Mouse (Mus musculus) C2C12 (cell line): ENCODE results near the gene 1700020N01Rik.

Experiments used
- CEBPB ChIP-seq: IDR thresholded peaks from one replicate; pipeline ENCODE4 v1.6.1; 2011; ENCODE audit warnings: low read depth, mild to moderate bottlenecking, control low read depth, moderate library complexity
- CTCF ChIP-seq: IDR thresholded peaks from one replicate; pipeline ENCODE4 v1.5.1; 2011; ENCODE audit not compliant: control insufficient read depth, insufficient read depth, insufficient read length
- FOSL1 ChIP-seq: IDR thresholded peaks from one replicate; pipeline ENCODE4 v1.8.0; 2011; ENCODE audit warnings: mild to moderate bottlenecking, low read length; ENCODE audit not compliant: poor library complexity, insufficient read depth, severe bottlenecking
- MAX ChIP-seq: IDR thresholded peaks from one replicate; pipeline ENCODE4 v1.6.1; 2011; ENCODE audit warnings: mild to moderate bottlenecking, control low read depth
- MYOD1 ChIP-seq: IDR thresholded peaks from one replicate; pipeline ENCODE4 v1.6.1; 2011; ENCODE audit warnings: low read depth; ENCODE audit not compliant: control insufficient read depth, insufficient read length
- MYOG ChIP-seq: IDR thresholded peaks from one replicate; pipeline ENCODE4 v1.6.1; 2011; ENCODE audit not compliant: control insufficient read depth, insufficient read length; ENCODE audit errors: extremely low read depth
- USF1 ChIP-seq: IDR thresholded peaks from one replicate; pipeline ENCODE4 v1.6.1; 2011; ENCODE audit warnings: low read depth, mild to moderate bottlenecking, control low read depth, moderate library complexity

DNA sequence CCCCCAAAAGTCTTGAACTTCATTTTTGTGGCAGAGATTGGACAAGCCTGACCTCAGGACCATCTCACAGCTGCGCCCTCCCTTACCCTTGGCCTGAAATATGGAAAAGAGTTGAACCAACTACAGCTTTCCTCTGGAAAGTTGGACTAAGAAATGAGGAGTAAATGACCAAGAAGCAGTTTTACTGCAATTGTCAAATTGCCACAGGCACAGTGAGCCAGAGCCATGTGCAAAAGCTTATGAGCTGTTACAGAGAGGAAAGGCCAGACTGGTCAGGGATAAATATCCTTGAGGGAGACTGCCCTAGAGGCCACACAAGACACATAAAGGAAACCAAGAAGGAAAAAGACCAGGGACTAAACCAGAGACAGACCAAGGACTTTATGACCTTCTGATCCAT lies 38.5 kb downstream of the 1700020N01Rik start:
- TF ChIP-seq CTCF (no peak), MAX (no peak), USF1 (no peak), CEBPB (no peak), MYOG (no peak), FOSL1 (no peak), MYOD1 (no peak)
